Mouse (Mus musculus): ENCODE measurements around the gene Lypd4. TPM values are rescaled to one million over a fixed set of nuclear protein-coding genes. Genes with fewer than 3 reads are reported as not detected.

The Lypd4 gene
- polyA plus RNA-seq, 1 experiment from 2014 or later = not detected

DNA sequence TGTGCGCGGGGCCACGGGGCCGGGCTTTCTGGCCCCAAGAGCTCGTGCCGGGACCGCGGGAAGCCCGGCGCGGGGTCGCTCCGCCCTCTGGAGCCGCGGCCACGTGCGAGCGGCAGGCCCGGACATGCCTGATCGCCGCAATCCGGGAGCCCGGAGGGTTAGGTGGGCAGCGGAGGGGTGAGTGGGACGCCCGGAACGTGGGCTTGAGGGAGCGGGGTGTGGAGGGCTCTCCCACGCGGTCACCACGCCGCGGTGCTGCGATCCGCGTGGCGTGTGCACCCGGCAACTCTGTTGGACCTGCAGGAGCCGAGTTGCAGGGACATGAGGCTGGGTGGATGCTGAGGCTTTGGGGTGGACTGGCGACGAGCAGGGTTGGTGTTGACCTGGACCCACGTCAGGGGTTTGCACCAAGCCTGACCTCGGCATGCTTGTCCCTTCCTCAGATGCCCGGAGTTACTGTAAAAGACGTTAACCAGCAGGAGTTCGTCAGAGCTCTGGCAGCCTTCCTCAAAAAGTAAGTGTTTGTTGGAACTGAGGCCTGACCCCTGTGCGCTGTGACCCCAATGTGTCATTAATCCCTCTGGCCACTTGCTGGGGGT, 15.1 kb upstream of the Lypd4 start:
- peak overlapping the region; percentile 88 for H3K27ac ChIP-seq
- H3K9me3 ChIP-seq = no peaks in the 10 kb centered on the region
- peak overlapping the region; percentile 92 for H3K4me3 ChIP-seq
- peaks cover 18% of the 10 kb centered on the region for H3K36me3 ChIP-seq (replicated peaks)
- peak overlapping the region; percentile 99 for H3K9ac ChIP-seq
- WGBS = under 1% methylated on average over 47 of the region's 47 CpGs
- H3K4me1 ChIP-seq = peaks cover 23% of the 10 kb centered on the region
- ATAC-seq (replicated peaks) = peak; percentile 16
- H3K27me3 ChIP-seq (replicated peaks) = no peaks in the 10 kb centered on the region
- peak overlapping the region; percentile 81 for H3K4me2 ChIP-seq

DNA sequence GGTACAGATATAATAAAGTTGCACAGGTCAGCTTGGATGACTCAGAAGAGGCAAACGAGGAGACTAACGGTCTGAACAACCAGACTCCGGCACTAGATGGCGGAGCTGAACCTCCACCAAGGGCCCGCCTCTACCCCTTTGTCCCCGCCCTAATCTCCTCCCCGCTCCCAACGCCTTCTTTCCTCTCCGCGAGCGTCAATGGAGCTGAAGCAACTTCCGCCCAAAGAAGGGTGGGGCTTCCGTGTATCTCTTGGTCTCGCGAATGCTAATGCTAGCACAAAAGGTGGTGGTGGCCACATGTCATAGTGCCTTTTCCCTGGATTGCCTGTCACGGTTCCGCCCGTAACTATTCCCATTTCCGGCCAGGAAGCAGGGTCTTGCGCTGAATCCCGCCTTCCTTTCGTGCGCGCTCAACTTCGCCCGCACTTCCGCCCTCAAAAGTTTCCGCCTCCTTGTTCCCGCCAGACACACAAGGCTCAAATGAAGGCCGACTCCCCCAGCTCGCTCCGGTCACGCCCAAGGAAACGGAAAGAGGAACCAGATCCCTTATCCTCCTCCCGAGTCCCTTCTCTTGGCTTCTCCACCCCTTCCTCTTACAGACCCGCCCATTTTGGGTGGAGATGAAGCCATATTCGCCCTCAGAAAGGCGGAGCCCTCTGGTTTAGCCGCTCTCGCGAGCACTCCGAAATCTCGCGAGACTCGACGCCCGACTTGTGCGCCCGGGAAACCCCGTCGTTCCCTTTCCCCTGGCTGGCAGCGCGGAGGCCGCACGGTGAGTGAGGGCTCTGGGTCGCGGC, 14.4 kb upstream of the Lypd4 start, which contains the start of gene Rps19:
TSS of gene Rps19 (plus strand) at position 476 of the 797 bp plus-strand sequence.
- under 1% methylated on average over 57 of the region's 57 CpGs for WGBS
- no peaks in the 10 kb centered on the region for H3K9me3 ChIP-seq
- H3K36me3 ChIP-seq (replicated peaks) = peaks cover 13% of the 10 kb centered on the region
- no peaks in the 10 kb centered on the region for H3K27me3 ChIP-seq (replicated peaks)
- peak within 1 kb of the TSS; percentile 81 for H3K4me2 ChIP-seq
- H3K9ac ChIP-seq = peak within 1 kb of the TSS; percentile 99
- H3K4me3 ChIP-seq = peak within 1 kb of the TSS; percentile 92
- peak within 1 kb of the TSS; percentile 88 for H3K27ac ChIP-seq
- ATAC-seq (replicated peaks) = peak; percentile 93
- peaks cover 23% of the 10 kb centered on the region for H3K4me1 ChIP-seq

DNA sequence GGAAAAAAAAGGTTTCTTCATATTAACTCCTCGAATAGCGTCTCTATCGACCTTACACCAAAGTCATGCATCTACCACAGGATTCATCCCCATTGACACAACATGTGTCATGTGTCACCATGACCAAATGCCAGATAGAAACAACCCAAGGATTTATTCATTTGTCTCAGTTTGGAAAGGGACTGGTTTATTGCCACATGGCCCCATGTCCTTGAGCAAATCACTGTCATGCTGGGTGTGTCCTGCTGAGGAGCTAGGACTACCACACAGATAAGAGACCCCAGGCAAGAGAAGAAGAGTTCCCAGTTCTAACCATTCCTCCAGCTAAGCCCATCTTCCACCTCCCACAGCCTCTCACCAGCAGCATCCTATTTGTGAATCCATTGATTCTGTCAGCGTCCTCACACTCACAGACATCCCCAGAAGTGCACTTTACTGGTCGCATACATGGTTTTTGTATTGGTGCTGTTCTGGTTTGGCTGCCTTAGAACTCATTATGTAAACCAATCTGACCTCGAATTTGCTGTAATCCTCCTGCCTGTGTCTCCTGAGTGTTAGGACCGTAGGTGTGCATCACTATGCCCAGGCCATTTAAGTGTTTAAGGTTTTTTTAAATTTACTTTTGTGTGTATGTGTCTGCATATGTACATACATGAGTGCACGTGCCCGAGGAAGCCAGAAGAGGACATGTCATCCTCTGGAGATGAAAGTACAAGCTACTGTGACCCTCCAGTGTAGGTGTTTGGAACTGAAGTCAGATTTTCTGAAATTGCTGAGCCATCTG, 12.9 kb upstream of the Lypd4 start:
- Histone ChIP-seq H3K4me1 (peaks cover 23% of the 10 kb centered on the region), H3K9ac (no peak overlapping the region), H3K36me3 (replicated peaks) (peaks cover 8% of the 10 kb centered on the region), H3K27me3 (replicated peaks) (no peaks in the 10 kb centered on the region), H3K4me2 (no peak overlapping the region), H3K27ac (no peak overlapping the region), H3K9me3 (no peaks in the 10 kb centered on the region), H3K4me3 (no peak overlapping the region)
- 92% methylated on average over 9 of the region's 9 CpGs for WGBS
- ATAC-seq (replicated peaks) = no peak

DNA sequence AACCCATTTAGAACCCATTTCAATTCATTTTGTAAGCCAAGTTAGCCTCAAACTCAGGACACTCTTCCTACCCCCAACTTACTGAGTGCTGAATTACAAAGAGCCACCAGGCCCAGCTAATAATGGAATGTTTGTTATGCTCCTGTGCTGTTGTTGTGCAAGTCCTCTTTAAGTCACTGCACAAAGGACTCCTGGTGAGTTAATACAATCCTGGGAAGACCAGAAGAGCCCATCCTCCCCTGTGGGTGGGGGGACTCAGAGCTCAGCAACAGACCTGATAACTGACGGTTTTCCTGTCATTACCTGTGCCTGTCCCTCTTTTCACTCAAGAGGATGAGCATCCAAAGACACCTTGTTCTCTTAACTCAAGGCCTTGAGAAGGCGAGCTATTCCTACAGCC, 9.9 kb upstream of the Lypd4 start:
- no peak for ATAC-seq (replicated peaks)
- no peak overlapping the region for H3K9ac ChIP-seq

DNA sequence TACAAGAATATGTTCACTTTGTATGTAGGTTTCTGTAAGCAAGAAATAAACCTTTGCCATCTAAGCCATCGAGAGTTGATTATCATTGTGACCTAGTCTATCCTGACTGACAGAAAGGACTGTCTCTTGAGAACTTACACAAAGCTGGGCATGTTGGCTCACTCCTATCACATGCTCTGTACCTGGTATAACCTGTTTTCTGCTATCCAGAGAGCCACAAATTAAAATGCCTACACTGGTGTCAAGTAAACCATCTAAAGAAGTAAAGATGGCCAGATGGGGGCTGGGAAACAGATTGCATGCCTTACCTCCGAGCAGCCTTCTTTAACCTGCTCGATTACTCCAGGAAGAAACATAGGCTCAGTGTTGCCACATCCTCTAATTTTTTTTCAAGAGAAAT, 7.8 kb upstream of the Lypd4 start:
- H3K36me3 ChIP-seq (replicated peaks) = no peaks in the 10 kb centered on the region
- H3K27me3 ChIP-seq (replicated peaks) = no peaks in the 10 kb centered on the region
- H3K9me3 ChIP-seq = no peaks in the 10 kb centered on the region
- ATAC-seq (replicated peaks) = no peak
- WGBS = 82% methylated on average over 3 of the region's 3 CpGs
- no peak overlapping the region for H3K4me3 ChIP-seq
- no peak overlapping the region for H3K27ac ChIP-seq
- H3K9ac ChIP-seq = no peak overlapping the region
- H3K4me2 ChIP-seq = no peak overlapping the region
- H3K4me1 ChIP-seq = no peaks in the 10 kb centered on the region

More for the DNA sequence above, 9.9 kb upstream of the Lypd4 start:
- Histone ChIP-seq H3K36me3 (replicated peaks) (no peaks in the 10 kb centered on the region), H3K4me1 (no peaks in the 10 kb centered on the region), H3K4me3 (no peak overlapping the region), H3K27ac (no peak overlapping the region), H3K4me2 (no peak overlapping the region), H3K27me3 (replicated peaks) (no peaks in the 10 kb centered on the region), H3K9me3 (no peaks in the 10 kb centered on the region)
- WGBS = 19% methylated on average over 2 of the region's 2 CpGs

DNA sequence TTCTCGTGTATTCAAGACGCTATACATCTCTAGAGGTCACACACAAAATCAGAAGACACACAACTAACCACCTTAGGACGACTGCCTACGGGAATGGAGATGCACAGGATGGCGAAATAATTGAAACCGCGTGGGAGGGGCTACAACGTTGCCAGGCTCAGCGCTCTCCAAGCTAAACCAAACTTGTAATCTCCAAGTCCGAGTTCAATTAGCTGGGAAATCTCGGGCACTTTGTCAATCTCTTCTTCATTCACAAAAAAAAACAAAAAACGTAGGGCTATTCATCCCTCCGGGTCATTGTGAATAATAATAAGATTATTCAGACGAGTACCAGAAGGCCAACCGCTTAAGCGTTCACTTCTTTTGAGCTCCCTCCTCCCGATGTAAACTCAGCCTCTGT, 661 bp downstream of the Lypd4 start:
- Histone ChIP-seq H3K9me3 (no peaks in the 10 kb centered on the region), H3K27me3 (replicated peaks) (0 out of 2 replicates have a peak, but pooled peaks cover 4% of the 10 kb centered on the region), H3K27ac (no peak overlapping the region), H3K4me2 (no peak overlapping the region), H3K4me3 (no peak overlapping the region), H3K4me1 (no peaks in the 10 kb centered on the region), H3K9ac (no peak overlapping the region), H3K36me3 (replicated peaks) (no peaks in the 10 kb centered on the region)
- ATAC-seq (replicated peaks) = no peak
- whole genome bisulfite sequencing = 29% methylated on average over 17 of the region's 17 CpGs

DNA sequence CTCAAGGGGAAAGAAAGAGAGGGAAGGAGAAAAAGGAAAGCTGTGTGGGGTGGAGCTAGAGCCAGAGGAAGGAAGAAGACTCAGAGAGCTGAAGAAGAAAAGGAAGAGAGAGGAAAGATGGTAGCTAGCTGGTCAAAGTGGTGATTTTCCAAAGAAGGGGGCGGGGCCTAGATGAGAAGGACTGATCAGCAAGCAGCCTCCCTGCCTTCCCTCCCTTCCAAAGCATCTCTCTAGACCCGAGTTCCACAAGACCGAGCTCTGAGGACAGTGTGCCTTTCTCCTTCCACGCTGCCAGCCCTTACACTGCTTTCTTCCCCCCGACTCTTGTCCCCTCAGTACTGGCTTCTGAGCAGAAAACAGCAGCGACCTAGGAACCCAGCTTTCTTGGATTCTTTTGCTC, 5.6 kb downstream of the Lypd4 start:
- 31% methylated on average over 6 of the region's 6 CpGs for WGBS
- Histone ChIP-seq H3K4me1 (no peaks in the 10 kb centered on the region), H3K36me3 (replicated peaks) (no peaks in the 10 kb centered on the region), H3K9ac (no peak overlapping the region), H3K4me3 (no peak overlapping the region), H3K4me2 (no peak overlapping the region), H3K9me3 (no peaks in the 10 kb centered on the region), H3K27me3 (replicated peaks) (no peaks in the 10 kb centered on the region), H3K27ac (no peak overlapping the region)
- ATAC-seq (replicated peaks) = no peak

DNA sequence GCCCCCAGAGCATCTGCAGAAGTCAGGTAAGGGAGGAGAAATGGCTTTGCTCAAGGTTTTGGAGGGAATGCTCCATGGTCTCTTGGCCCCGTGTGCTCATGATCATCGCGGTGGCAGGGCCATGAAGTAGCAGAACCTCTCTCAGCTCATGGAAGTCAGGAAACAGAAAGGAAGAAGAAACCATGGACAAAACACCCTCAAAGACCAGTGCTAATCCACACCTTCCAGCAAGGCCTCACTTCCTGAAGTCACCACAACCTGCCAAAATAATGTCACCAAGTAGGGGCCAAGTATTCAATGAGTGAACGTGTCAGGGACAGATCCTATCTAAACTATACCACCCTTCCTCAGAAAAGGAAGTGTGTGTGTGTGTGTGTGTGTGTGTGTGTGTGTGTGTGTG, 6.9 kb downstream of the Lypd4 start:
- WGBS = 92% methylated on average over 4 of the region's 4 CpGs
- Histone ChIP-seq H3K4me2 (no peak overlapping the region), H3K9me3 (no peaks in the 10 kb centered on the region), H3K27me3 (replicated peaks) (no peaks in the 10 kb centered on the region), H3K4me1 (no peaks in the 10 kb centered on the region), H3K4me3 (no peak overlapping the region), H3K9ac (no peak overlapping the region), H3K27ac (no peak overlapping the region), H3K36me3 (replicated peaks) (no peaks in the 10 kb centered on the region)
- ATAC-seq (replicated peaks) = no peak

DNA sequence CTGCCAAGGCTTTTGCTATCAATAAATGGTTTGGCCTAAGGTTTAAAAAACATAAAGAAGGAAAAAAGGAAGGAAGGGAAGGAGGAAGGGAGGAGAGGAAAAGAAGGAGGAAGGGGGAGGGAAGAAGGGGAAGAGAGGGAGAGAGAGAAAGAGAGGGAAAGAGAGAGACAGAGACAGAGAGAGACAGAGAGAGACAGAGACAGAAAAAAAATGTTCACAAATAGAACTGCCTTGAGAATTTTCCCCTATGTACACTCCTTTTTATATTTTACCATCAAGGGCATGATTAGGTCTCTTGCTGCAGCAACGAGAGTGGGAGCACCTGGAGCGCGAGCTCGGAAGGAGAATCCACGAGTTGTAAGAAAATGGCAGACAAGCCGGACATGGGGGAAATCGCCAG, 7.8 kb downstream of the Lypd4 start, which contains the start of gene Gm9844:
TSS of gene Gm9844 (plus strand) at position 301 of the 400 bp plus-strand sequence.
- 86% methylated on average over 7 of the region's 7 CpGs for WGBS
- Histone ChIP-seq H3K27ac (no peak within 1 kb of the TSS), H3K4me1 (no peaks in the 10 kb centered on the region), H3K9me3 (no peaks in the 10 kb centered on the region), H3K4me2 (no peak within 1 kb of the TSS), H3K4me3 (no peak within 1 kb of the TSS), H3K27me3 (replicated peaks) (no peaks in the 10 kb centered on the region), H3K9ac (no peak within 1 kb of the TSS), H3K36me3 (replicated peaks) (no peaks in the 10 kb centered on the region)
- no peak for ATAC-seq (replicated peaks)

DNA sequence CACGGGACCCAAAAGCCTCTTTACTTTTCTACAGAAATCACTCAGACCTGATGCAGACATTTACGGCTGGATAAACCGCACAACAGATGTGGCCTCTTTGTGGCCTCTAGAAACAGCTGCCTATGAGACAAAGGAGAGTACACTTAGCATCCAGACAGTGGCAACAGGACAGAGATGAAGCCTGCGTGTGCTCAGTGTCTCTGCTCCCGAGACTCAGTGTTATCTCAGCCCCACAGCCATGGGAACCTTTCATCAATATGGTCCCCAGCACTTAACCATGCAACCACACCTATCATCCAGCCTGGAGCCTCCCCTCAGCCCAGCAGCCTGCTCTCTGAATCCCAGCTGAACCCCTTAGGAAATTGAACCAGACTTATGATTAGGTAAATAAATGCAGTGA, 10.5 kb downstream of the Lypd4 start:
- no peak overlapping the region for H3K27ac ChIP-seq
- H3K4me3 ChIP-seq = no peak overlapping the region
- H3K9ac ChIP-seq = no peak overlapping the region
- H3K36me3 ChIP-seq (replicated peaks) = no peaks in the 10 kb centered on the region
- H3K4me2 ChIP-seq = no peak overlapping the region
- no peak for ATAC-seq (replicated peaks)
- H3K9me3 ChIP-seq = no peaks in the 10 kb centered on the region
- H3K27me3 ChIP-seq (replicated peaks) = no peaks in the 10 kb centered on the region
- WGBS = 77% methylated on average over 5 of the region's 5 CpGs
- H3K4me1 ChIP-seq = no peaks in the 10 kb centered on the region

DNA sequence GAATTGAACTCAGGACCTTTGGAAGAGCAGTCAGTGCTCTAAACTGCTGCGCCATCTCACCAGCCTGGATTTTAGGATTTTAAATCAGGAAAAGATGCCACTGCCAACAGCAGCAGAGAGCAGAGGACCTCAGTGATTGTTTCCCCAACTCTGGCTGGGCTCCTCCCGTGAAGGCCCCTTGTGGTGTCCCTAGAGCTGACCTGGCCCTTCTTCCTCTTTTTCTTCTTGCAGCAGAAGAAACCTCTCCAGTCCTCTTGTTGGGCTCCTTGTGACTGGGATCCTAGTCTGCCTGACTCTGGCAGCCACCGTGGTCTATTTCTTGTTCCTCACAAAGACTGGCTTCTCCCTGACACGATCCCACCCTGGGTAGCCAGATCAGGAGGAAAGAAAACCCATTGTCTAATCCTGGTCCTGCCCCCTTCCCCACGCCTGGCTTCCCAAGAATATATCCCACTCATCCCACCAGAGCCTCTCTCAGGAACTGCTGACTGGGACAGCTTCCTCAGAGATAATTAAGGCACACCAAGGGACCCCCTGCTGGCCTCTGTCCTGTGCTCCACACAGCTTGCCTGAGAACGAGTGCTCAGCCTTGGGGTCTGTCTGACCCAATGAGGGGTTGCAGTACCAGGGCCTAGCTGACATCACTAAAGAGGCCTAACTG, 13.2 kb downstream of the Lypd4 start:
- H3K36me3 ChIP-seq (replicated peaks) = no peaks in the 10 kb centered on the region
- no peaks in the 10 kb centered on the region for H3K27me3 ChIP-seq (replicated peaks)
- H3K27ac ChIP-seq = no peak overlapping the region
- 33% methylated on average over 6 of the region's 6 CpGs for WGBS
- no peak overlapping the region for H3K4me2 ChIP-seq
- no peaks in the 10 kb centered on the region for H3K4me1 ChIP-seq
- H3K9ac ChIP-seq = no peak overlapping the region
- H3K4me3 ChIP-seq = no peak overlapping the region
- ATAC-seq (replicated peaks) = no peak
- H3K9me3 ChIP-seq = no peaks in the 10 kb centered on the region

DNA sequence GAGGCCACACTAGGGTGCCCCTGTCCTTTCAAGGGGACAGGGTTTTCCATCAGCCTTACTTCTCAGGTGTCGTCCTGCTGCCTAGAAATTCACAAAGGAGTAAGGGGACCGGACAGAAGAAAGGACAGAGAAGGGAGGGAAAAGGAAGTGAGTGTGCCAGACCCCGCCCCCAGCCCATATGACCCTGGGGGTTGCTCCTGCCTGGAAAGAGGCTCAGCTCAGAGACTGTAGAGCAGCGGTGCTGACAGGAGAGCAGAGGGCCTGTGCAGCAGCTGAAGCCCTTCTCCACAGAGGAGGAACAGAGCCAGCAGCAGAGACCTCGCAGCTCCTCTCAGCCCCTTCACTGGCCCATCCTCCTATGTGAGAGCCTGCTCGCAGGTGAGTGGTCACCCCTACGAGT, 16.0 kb downstream of the Lypd4 start:
- WGBS = 44% methylated on average over 7 of the region's 7 CpGs
- Histone ChIP-seq H3K27me3 (replicated peaks) (no peaks in the 10 kb centered on the region), H3K27ac (no peak overlapping the region), H3K4me3 (no peak overlapping the region), H3K36me3 (replicated peaks) (no peaks in the 10 kb centered on the region), H3K9ac (no peak overlapping the region), H3K9me3 (no peaks in the 10 kb centered on the region), H3K4me2 (no peak overlapping the region), H3K4me1 (no peaks in the 10 kb centered on the region; the same call in 1 of the 2 replicates)
- no peak for ATAC-seq (replicated peaks)

All from midbrain, embryonic 15.5 days (tissue).